Mouse (Mus musculus): ENCODE results near the gene Fbxw10. TPM values are rescaled to one million over a fixed set of nuclear protein-coding genes. Genes with fewer than 3 reads are reported as not detected.

Gene Fbxw10
- polyA plus RNA-seq, 1 experiment from 2014 or later = 0.34 TPM

GRCm38 (mm10) chr11:62879220-62880048 lies 32.6 kb downstream of the Fbxw10 start, which contains the start of gene Tvp23b:
Gene Tvp23b (plus strand): TSS chr11:62879455.
- peak; percentile 97 for ATAC-seq (ENCODE audit: low FRiP score)

GRCm38 (mm10) chr11:62883407-62883806 lies 36.5 kb downstream of the Fbxw10 start:
- Histone ChIP-seq H3K4me2 (no peak overlapping the region), H3K27ac (no peak overlapping the region), H3K4me3 (no peak overlapping the region), H3K36me3 (peaks cover 50% of the 10 kb centered on the region), H3K4me1 (replicated peaks) (peaks cover 9% of the 10 kb centered on the region), H3K27me3 (no peaks in the 10 kb centered on the region), H3K9ac (no peak overlapping the region), H3K9me3 (no peaks in the 10 kb centered on the region)
- ATAC-seq (ENCODE audit: low FRiP score) = no peak
- 93% methylated on average over 8 of the region's 8 CpGs for WGBS

More at GRCm38 (mm10) chr11:62879220-62880048, 32.6 kb downstream of the Fbxw10 start, which contains the start of gene Tvp23b:
- WGBS = 2% methylated on average over 55 of the region's 55 CpGs
- peak within 1 kb of the TSS; percentile 90 for H3K27ac ChIP-seq
- H3K4me2 ChIP-seq = peak within 1 kb of the TSS; percentile 58
- peak within 1 kb of the TSS; percentile 73 for H3K4me3 ChIP-seq
- peak within 1 kb of the TSS; percentile 87 for H3K9ac ChIP-seq
- H3K36me3 ChIP-seq = peaks cover 17% of the 10 kb centered on the region
- H3K27me3 ChIP-seq = no peaks in the 10 kb centered on the region
- peaks cover 9% of the 10 kb centered on the region for H3K4me1 ChIP-seq (replicated peaks)
- no peaks in the 10 kb centered on the region for H3K9me3 ChIP-seq

- Histone ChIP-seq H3K27ac (no peak overlapping the region), H3K9ac (no peak overlapping the region), H3K27me3 (no peaks in the 10 kb centered on the region), H3K4me2 (no peak overlapping the region), H3K36me3 (peaks cover 69% of the 10 kb centered on the region), H3K4me3 (no peak overlapping the region), H3K4me1 (replicated peaks) (peaks cover 4% of the 10 kb centered on the region), H3K9me3 (no peaks in the 10 kb centered on the region)
- 75% methylated on average over 5 of the region's 5 CpGs for WGBS
- no peak for ATAC-seq (ENCODE audit: low FRiP score)
These were observed 38.5 kb downstream of the Fbxw10 start for GRCm38 (mm10) chr11:62885323-62885722.

- WGBS = 92% methylated on average over 4 of the region's 4 CpGs
- no peaks in the 10 kb centered on the region for H3K4me1 ChIP-seq (replicated peaks)
- no peaks in the 10 kb centered on the region for H3K9me3 ChIP-seq
- ATAC-seq (ENCODE audit: low FRiP score) = no peak
- no peak overlapping the region for H3K4me2 ChIP-seq
- H3K9ac ChIP-seq = no peak overlapping the region
- no peak overlapping the region for H3K4me3 ChIP-seq
- H3K36me3 ChIP-seq = peaks cover 74% of the 10 kb centered on the region
- H3K27ac ChIP-seq = no peak overlapping the region
- no peaks in the 10 kb centered on the region for H3K27me3 ChIP-seq
These were observed 43.9 kb downstream of the Fbxw10 start for GRCm38 (mm10) chr11:62890796-62891195.

GRCm38 (mm10) chr11:62891763-62892162 lies 44.9 kb downstream of the Fbxw10 start:
- Histone ChIP-seq H3K4me2 (no peak overlapping the region), H3K27ac (no peak overlapping the region), H3K9ac (no peak overlapping the region), H3K27me3 (no peaks in the 10 kb centered on the region), H3K4me3 (no peak overlapping the region), H3K9me3 (no peaks in the 10 kb centered on the region), H3K36me3 (peaks cover 74% of the 10 kb centered on the region), H3K4me1 (replicated peaks) (no peaks in the 10 kb centered on the region)
- ATAC-seq (ENCODE audit: low FRiP score) = no peak
- WGBS = 96% methylated on average over 11 of the region's 11 CpGs

- WGBS = 36% methylated on average over 12 of the region's 12 CpGs
- Histone ChIP-seq H3K27me3 (no peaks in the 10 kb centered on the region), H3K4me3 (no peak overlapping the region), H3K36me3 (0 out of 2 replicates have a peak, but pooled peaks cover under 1% of the 10 kb centered on the region), H3K4me2 (no peak overlapping the region), H3K4me1 (replicated peaks) (no peaks in the 10 kb centered on the region), H3K9me3 (no peaks in the 10 kb centered on the region), H3K9ac (no peak overlapping the region), H3K27ac (no peak overlapping the region)
- 0 out of 2 replicates have a peak, but pooled peaks have one; percentile 43 for ATAC-seq (ENCODE audit: low FRiP score)
These were observed 54.9 kb downstream of the Fbxw10 start for GRCm38 (mm10) chr11:62901699-62902323.

GRCm38 (mm10) chr11:62903871-62904495 lies 57.1 kb downstream of the Fbxw10 start:
- Histone ChIP-seq H3K9ac (no peak overlapping the region), H3K4me2 (no peak overlapping the region), H3K4me3 (no peak overlapping the region), H3K27me3 (no peaks in the 10 kb centered on the region), H3K36me3 (no peaks in the 10 kb centered on the region), H3K27ac (no peak overlapping the region), H3K9me3 (no peaks in the 10 kb centered on the region), H3K4me1 (replicated peaks) (no peaks in the 10 kb centered on the region)
- 77% methylated on average over 5 of the region's 6 CpGs for WGBS
- ATAC-seq (ENCODE audit: low FRiP score) = no peak

GRCm38 (mm10) chr11:62909720-62910306 lies 62.9 kb downstream of the Fbxw10 start:
- Histone ChIP-seq H3K27me3 (no peaks in the 10 kb centered on the region), H3K36me3 (no peaks in the 10 kb centered on the region), H3K4me3 (no peak overlapping the region), H3K4me2 (no peak overlapping the region), H3K4me1 (replicated peaks) (no peaks in the 10 kb centered on the region; the same call in 1 of the 2 replicates), H3K9ac (no peak overlapping the region), H3K27ac (no peak overlapping the region), H3K9me3 (no peaks in the 10 kb centered on the region)
- ATAC-seq (ENCODE audit: low FRiP score) = no peak
- 81% methylated on average over 3 of the region's 3 CpGs for WGBS

- ATAC-seq (ENCODE audit: low FRiP score) = no peak
- H3K27me3 ChIP-seq = no peaks in the 10 kb centered on the region
- no peak overlapping the region for H3K9ac ChIP-seq
- no peaks in the 10 kb centered on the region for H3K36me3 ChIP-seq
- no peaks in the 10 kb centered on the region for H3K9me3 ChIP-seq
- no peaks in the 10 kb centered on the region; the same call in 1 of the 2 replicates for H3K4me1 ChIP-seq (replicated peaks)
- H3K4me2 ChIP-seq = no peak overlapping the region
- peak overlapping the region; percentile 55; the same call in 1 of the 2 replicates for H3K27ac ChIP-seq
- WGBS = 24% methylated on average over 8 of the region's 8 CpGs
- no peak overlapping the region for H3K4me3 ChIP-seq
These were observed 64.5 kb downstream of the Fbxw10 start for GRCm38 (mm10) chr11:62911362-62911761.

GRCm38 (mm10) chr11:62913141-62913540 lies 66.3 kb downstream of the Fbxw10 start:
- H3K4me1 ChIP-seq (replicated peaks) = no peaks in the 10 kb centered on the region; the same call in 1 of the 2 replicates
- WGBS = 99% methylated on average over 2 of the region's 2 CpGs
- H3K9me3 ChIP-seq = no peaks in the 10 kb centered on the region
- H3K9ac ChIP-seq = no peak overlapping the region
- no peaks in the 10 kb centered on the region for H3K27me3 ChIP-seq
- no peak for ATAC-seq (ENCODE audit: low FRiP score)
- no peaks in the 10 kb centered on the region for H3K36me3 ChIP-seq
- no peak overlapping the region for H3K4me3 ChIP-seq
- no peak overlapping the region for H3K4me2 ChIP-seq
- no peak overlapping the region for H3K27ac ChIP-seq

GRCm38 (mm10) chr11:62914532-62914931 lies 67.7 kb downstream of the Fbxw10 start:
- H3K27ac ChIP-seq = no peak overlapping the region
- no peaks in the 10 kb centered on the region for H3K27me3 ChIP-seq
- H3K9me3 ChIP-seq = no peaks in the 10 kb centered on the region; the same call in 1 of the 2 replicates
- no peak overlapping the region for H3K4me3 ChIP-seq
- H3K9ac ChIP-seq = no peak overlapping the region
- H3K36me3 ChIP-seq = no peaks in the 10 kb centered on the region
- WGBS = 64% methylated on average over 6 of the region's 6 CpGs
- no peak for ATAC-seq (ENCODE audit: low FRiP score)
- H3K4me1 ChIP-seq (replicated peaks) = no peaks in the 10 kb centered on the region; the same call in 1 of the 2 replicates
- no peak overlapping the region for H3K4me2 ChIP-seq

GRCm38 (mm10) chr11:62915486-62915885 lies 68.6 kb downstream of the Fbxw10 start:
- Histone ChIP-seq H3K4me3 (no peak overlapping the region), H3K36me3 (no peaks in the 10 kb centered on the region), H3K27me3 (no peaks in the 10 kb centered on the region), H3K4me2 (no peak overlapping the region), H3K27ac (no peak overlapping the region), H3K4me1 (replicated peaks) (no peaks in the 10 kb centered on the region; the same call in 1 of the 2 replicates), H3K9ac (no peak overlapping the region), H3K9me3 (no peaks in the 10 kb centered on the region; the same call in 1 of the 2 replicates)
- WGBS = 96% methylated on average over 2 of the region's 2 CpGs
- no peak for ATAC-seq (ENCODE audit: low FRiP score)

All from hindbrain, embryonic 13.5 days (tissue).